Comparison of ENCODE assay signal across 19 mouse cellular contexts in the genomic region with DNA sequence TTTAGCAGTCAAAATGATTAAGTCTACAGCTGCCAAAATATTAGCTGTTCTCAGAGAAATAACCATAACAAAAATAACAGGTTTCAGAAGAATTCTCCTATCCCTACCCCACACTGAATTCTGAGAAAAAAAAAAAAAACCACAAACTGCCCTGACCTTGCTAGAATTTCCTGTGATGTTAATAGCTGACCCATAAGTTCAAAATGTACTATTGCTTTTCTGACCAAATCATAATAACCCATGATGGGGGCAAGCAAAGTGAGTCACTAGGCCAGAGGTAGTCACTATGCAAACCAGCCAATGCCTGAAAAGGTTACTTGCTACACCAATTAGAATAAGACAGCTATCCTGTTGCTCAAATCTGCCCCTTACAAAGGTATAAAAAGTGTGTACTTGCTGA. TPM values are rescaled to one million over a fixed set of nuclear protein-coding genes. Genes with fewer than 3 reads are reported as not detected.
"Had no signal": no experiment of that assay in that cellular context is flagged by ENCODE, and none has a peak within 500 bp of the region (broad histone marks: within the 10 kb centered on the region; RNA-seq: fewer than 3 reads in every experiment).

No protein-coding gene starts in this region.

- DNase-seq: lung, adult 18-20 months; lung, embryonic 14.5 days; lung, postnatal 10 days; lung, postnatal 4 days; midbrain, embryonic 14.5 days; retina, postnatal 1 day; right cerebral cortex, adult 18-20 months; right cerebral cortex, postnatal 25 days; right cerebral cortex, postnatal 4 days; spleen, adult 18-20 months; thymus, adult 18-20 months; thymus, postnatal 14 days; thymus, postnatal 36 days had no signal

- ATAC-seq: midbrain, embryonic 16.5 days had no signal

- H3K4me2 ChIP-seq: lung, embryonic 14.5 days; neural tube, embryonic 13.5 days; neural tube, embryonic 15.5 days had no signal

- H3K9ac ChIP-seq: lung, embryonic 14.5 days; neural tube, embryonic 13.5 days; neural tube, embryonic 15.5 days had no signal

- H3K36me3 ChIP-seq: midbrain, embryonic 10.5 days; neural tube, embryonic 13.5 days; neural tube, embryonic 15.5 days had no signal

- H3K27me3 ChIP-seq: neural tube, embryonic 13.5 days; neural tube, embryonic 15.5 days had no signal

- H3K4me1 ChIP-seq: midbrain, embryonic 10.5 days; neural tube, embryonic 13.5 days; neural tube, embryonic 15.5 days had no signal

- H3K27ac ChIP-seq: midbrain, embryonic 10.5 days; neural tube, embryonic 13.5 days; neural tube, embryonic 15.5 days had no signal

- H3K4me3 ChIP-seq: midbrain, embryonic 10.5 days; myocyte; neural tube, embryonic 13.5 days; neural tube, embryonic 15.5 days had no signal

- H3K9me3 ChIP-seq: midbrain, embryonic 10.5 days; neural tube, embryonic 13.5 days; neural tube, embryonic 15.5 days had no signal

RNA-seq across cellular contexts. Expression of gene Cpe, which starts 14.6 kb away (rescaled TPM):
- total RNA-seq: megakaryocyte-erythroid progenitor cell, adult 5-6 weeks had no signal
